Mouse (Mus musculus) G1E-ER4 (cell line): Measurements from ENCODE around the gene Slc2a1. TPM values are rescaled to one million over a fixed set of nuclear protein-coding genes. Genes with fewer than 3 reads are reported as not detected.

Source experiments
- GATA1 ChIP-seq: IDR thresholded peaks from one replicate; pipeline ENCODE4 v1.8.0; 2012; ENCODE audit warnings: low read length, inconsistent platforms
- polyA plus RNA-seq: library from polyadenylated mRNA; stranded (reverse); fragments of >175 nt; gene quantifications from 2 replicates; pipeline ENCODE4 v1.2.3, GENCODE M21; 2012

The Slc2a1 gene
- polyA plus RNA-seq, 1 experiment: 62.4 TPM

DNA sequence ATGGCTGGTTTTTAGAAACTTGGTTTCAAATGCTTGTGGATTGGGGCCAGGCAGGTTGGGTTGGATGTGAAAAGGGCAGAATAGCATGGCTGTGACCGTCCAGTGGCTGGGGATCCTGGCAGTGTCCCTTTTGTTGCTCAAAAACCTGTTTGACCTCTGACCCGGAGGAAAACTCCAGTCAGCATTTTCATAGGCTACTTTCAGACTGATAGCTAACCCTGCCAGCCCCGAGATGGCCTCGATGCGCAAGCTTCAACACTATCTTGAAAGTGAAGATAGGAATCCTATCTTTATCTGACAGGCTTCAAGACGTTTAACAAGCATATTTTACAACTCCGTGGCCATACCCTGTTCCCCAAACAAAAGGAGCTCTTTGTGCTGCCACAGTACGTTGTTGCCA, 28.8 kb downstream of the Slc2a1 start:
- peak; percentile 37 for TF ChIP-seq GATA1

DNA sequence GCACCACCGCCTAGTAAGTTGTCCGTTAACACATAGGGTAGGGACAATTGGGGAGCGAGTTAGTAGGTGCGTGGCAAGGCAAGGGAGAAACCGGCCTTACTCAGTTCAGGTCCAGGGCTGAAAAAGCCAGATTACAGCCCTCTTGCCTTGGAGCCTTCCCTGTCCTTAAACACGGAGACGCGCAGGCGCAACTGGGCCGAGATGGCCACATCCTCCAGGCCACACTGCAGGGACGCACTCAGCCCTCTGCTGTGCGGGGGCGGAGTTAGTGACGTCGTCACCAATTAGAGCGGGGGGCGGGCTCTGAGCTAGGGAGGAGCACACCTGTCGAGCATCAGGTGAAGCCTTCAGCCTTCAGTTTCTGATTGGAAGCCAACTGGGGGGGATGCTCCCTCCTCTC, 29.7 kb downstream of the Slc2a1 start:
- TF ChIP-seq GATA1: no peak

DNA sequence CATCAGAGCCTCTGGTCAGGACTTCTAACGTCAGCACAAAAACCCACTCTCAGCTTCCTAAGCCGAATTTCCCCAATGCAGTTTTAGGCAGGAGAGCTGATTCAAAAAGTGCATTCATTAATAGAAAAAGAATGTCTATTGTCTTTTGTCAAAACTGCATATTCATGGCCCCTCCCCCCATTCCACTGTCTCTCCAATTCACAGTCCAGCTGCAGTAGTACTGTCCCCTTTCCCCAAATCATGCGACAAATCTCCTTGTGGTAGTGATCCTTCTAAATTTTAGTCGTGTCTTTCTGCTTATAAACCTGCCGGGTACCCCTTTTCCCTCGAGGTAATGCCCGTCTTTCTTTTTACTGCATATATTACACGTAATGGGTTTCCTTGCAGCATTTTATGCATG, 30.3 kb downstream of the Slc2a1 start:
- TF ChIP-seq GATA1: no peak

DNA sequence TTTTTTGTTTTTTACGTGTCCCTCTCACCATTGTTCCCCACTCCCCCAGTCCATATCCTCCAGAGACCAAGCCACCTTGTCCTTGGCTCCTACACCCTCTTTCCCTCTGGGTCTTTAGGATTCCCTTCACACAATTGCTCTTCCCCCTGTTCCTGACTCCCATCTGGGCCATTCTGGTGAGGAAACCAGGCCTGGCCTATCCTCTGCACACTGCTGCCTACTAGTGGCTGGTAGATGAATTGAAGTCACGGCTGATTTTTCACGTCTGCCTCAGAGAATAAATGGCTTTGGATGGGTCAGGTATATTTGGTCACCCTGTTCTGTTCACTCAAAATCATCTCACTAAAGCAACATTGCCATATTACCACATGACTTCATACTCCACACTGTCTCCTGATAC, 31.6 kb downstream of the Slc2a1 start:
- TF ChIP-seq GATA1: no peak

DNA sequence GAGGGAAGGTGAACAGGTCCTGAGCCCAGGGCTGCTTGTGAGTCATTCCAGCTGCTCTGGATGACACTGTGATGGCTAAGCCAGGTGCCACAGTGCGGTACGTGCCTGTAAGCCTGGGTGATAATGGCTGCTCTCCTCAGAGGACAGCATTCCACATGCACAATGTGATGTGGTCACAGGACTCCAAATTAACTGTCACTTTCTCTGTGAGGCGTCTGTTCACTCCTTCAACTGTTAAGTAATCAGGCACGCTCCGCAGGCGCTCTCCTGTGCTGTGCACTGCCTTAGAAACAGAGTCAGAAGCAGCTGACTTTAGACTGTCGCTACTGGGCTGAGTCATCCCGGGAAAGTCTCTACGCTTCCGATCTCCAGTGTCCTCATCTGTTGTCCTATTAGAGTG, 32.7 kb downstream of the Slc2a1 start:
- no peak for TF ChIP-seq GATA1

DNA sequence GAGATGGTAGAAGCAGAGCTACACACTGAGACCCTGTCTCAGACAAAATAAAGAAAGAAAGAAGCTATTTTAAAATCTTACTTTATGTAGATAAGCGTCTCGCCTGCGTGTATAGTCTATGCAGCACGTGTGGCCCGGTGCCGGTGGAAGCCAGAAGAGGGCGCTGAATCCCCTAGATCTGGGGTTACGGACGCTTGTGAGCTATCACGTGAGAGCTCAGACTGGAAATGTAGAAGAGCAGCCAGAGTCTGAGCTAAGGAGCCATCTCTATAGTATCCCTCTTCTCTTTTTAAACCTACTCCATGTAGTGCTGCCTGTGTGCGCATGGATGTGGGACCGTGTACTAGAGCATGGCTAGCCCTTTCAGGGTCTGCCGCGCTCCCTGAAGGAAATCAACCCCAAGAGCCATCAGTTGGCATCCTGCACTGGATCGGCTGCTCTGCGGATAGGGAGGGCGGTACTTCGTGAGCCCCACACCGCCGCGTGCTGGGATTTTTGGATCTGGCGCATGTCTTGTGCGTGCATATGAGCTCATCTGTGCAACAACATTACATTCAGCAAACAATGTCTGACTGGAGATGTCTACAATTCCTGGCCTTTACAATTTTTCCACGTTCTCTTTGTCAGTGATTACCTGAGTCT, 33.8 kb downstream of the Slc2a1 start:
- TF ChIP-seq GATA1: no peak

DNA sequence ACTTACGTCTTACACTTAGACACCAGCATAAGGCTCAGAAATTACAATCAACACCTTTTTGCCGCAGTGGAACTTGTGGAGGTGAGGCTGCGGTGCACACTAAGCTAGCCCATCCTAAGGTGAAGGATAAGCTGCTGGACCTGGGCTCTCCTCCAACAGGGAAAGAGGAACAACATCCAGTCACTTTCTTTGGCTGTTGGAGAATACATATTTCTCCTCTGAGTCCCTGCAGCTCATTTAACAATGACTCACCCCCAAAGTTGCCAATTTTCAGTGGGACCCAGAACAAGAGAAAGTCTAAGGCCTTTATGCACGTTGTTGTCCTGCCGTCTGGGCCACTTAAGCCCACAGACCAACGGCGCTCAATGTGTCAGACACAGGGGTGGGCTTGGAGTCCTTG, 38.3 kb downstream of the Slc2a1 start:
- no peak for TF ChIP-seq GATA1

DNA sequence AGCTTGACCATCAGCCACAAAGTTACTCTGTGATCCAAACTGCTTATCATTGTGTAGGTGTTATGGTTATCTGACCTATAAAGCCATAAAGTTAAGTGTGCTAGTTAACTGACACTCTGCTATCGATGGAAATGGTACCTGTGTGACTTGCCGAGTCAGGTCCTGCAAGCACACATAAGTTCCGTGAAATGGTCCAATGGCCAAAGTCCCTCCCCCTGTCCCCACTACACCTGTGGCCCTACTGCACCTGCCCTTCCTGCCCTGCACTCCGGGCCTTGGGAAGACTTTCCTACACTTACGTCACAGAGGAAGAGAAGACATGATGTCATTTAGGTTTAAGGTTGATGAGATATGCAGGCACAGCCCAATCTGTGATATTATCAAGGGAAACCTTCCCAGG, 38.8 kb downstream of the Slc2a1 start:
- no peak for TF ChIP-seq GATA1

DNA sequence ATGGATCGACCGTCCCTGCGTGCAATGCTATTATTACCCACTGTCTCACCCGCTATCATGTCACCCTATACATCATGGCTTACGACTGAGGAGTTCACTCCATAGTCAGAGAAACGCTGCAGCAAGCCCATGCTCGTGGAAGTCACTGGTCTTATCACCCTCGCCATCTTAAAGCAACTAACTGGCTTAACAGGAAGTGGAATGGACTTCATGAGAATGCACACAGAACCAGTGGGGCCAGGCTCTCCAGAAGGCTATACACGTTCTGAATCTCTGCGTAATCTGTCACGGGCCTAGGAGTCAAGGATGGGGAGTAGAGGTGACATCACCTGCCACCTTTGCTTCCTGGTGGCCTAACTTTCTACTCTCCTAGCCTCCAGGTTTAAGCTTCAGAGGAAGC, 40.2 kb downstream of the Slc2a1 start:
- no peak for TF ChIP-seq GATA1

DNA sequence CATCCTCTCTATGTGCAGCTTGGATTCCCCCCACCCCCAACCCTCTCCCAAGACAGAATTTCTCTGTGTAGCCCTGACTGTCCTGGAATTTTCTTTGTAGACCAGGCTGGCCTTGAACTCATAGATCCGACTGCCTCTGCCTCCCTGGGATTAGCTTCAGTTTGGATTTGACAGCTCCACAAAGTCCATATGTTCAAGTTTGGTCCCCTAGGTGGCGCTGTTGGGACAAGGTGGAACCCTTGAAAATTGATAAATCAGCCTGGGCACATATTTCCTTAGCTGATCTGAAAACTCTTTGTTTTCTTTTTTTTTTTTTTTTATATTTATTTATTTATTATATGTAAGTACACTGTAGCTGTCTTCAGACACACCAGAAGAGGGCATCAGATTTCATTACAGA, 48.7 kb downstream of the Slc2a1 start:
- no peak for TF ChIP-seq GATA1

DNA sequence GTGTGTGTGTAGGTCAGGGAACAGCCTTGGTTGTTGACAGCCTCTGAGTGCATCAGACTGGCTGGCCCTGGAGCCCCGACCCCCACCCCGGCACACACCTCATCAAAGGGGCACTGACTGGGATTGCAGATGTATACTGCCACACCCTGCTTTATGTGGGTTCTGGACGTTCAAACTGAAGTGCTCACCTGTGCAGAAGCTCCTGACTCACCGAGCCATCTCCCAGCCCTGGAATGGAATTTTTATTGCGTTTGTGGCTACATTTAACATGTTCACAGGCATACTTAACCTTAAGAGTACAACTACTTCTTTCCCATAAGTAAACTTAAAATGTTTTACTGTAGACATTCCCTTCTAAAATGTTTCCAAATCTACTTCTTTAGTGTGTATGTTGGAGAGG, 49.4 kb downstream of the Slc2a1 start:
- TF ChIP-seq GATA1: no peak

DNA sequence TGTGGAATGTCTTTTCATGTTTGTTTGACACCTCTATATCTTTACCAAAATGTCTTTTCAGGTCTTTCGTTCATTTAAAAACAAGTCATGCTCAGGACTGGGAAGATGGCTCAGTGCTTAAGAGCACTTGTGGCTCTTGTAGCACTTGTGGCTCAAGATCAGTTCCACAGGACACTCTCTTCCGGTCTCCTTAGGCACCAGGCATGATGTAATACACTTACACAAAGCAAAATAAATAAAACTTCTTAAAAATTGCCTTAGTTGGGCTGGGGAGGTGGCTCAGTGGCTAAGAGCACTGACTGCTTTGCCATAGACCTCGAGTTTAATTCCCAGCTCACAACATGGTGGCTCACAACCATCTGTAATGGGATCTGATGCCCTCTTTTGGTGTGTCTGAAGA, 52.8 kb downstream of the Slc2a1 start:
- no peak for TF ChIP-seq GATA1

DNA sequence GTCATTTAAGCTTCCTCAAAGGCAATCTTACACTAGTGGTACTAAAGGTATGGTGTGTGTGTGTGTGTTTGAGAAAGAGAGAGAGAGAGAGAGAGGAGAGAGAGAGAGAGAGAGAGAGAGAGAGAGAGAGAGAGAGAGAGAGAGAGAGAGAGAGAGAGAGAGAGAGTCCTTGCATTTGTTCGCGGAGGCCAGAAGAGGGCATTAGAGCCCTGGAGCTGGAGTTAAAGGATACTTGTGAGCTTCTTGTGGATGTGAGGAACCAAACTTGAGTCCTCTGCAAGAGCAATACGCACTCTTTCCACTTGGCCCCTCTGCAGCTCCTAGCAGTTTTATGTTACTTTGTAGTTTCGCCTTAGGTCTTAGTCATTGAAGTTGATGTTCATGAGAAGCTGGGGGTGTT, 54.5 kb downstream of the Slc2a1 start:
- no peak for TF ChIP-seq GATA1

DNA sequence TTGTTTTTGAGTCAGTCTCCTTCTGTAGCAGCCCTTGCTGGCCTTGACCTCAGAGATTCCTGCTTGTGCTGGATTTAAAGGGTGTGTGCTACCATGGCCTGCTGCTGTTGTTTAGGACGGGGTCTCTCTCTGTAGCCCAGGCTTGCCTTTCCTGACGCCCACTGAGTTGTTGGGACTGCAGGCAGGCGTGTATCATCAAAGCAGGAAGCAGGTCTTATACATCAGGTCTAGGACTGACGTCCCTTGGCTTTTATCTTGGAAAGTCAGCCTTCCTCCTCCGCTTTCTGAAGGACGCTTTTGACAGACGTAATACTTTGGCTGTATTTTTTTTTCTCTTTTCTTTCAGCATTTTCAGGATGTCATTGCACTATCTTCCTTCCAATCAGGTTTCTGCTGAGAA, 57.4 kb downstream of the Slc2a1 start:
- TF ChIP-seq GATA1: no peak

DNA sequence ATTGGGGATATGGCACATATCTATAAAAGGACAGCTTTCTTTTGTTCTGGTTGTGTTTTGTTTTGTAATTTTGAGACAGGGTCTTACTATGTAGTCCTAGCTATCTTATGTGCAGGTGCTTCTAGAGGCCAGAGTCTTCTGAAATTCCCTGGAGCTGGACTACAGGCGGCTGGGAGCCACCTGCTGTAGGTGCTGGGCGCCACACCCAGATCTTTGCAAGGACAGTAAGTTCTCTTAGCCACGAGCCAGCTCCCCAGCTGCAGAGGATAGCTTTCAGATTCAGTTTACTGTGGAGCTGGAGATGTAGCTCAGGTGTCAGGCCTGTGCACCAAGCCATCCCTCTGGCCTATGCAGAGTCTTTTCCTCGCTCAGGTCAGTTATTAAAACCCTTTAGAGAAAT, 58.6 kb downstream of the Slc2a1 start:
- TF ChIP-seq GATA1: no peak

DNA sequence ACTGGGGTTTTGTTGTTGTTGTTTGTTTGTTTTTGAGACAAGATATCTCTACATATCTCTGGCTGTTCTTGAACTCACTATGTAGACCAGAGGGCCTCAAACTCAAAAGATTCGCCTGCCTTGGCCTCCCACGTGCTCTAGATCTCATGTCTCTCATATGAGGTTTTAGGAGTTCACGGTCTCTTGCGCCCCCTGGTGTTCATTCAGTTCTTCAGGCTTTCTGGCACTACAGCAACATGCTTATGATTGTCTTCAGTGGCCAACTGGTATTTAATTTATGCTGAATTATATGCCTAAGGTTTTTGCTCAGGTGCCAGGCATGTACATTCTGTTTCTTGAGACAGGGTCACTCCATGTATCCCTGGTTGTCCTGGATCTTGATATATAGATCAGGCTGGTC, 59.2 kb downstream of the Slc2a1 start:
- no peak for TF ChIP-seq GATA1

DNA sequence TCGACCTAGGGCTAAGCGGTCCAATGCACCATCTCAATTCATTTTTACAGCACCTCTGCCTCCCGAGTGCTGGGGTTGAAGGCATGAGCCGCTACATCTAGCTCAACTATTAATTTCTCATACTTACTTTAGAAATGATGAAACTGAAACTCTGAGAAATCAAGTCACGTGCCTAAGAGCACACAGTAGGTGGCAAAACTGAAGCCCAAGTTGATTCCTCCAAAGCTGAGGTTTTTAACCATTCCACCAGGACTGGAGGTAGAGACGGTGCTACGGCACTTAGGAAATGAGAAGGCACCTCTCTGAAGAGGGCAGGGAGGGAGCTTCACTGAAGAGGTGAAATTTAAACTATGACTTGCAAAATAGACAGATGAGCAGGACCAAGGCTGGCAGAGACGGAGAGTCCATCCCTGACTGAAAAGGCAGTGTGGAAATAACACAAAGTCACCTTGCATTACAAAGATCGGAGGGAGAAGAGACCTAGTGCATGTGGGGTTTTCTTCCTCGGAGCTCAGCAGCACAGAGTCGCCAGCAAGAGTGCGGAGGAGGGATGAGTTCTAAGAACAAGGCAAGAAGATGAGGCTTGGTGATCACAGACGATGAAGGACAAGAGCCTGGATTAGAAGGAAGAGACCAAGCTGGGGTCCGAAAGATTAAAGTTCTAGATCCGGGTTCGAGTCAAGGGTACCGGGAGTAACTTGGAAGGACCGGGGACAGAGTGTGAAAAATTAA, 64.6 kb downstream of the Slc2a1 start:
- TF ChIP-seq GATA1: no peak
